Mouse (Mus musculus) hindbrain, embryonic 14.5 days (tissue): Measurements from ENCODE around the gene Zfp366. TPM values are rescaled to one million over a fixed set of nuclear protein-coding genes. Genes with fewer than 3 reads are reported as not detected.

ENCODE experiments used
- ATAC-seq: fragments of 200-750 bp; cut with Nextera tagmentation; 2 replicates; pipeline ENCODE4 v1.8.0; 2017; ENCODE audit warnings: moderate number of reproducible peaks, mild to moderate bottlenecking, moderate TSS enrichment, moderate library complexity; ENCODE audit not compliant: low FRiP score
- DNase-seq: peaks from one replicate; pipeline ENCODE4 v3.0.0-alpha.2; 2015; ENCODE audit warnings: low spot score
- H3K27ac ChIP-seq: fragments of 300-500 bp; sonication (generic); 2 replicates; pipeline ENCODE4 v1.5.1; 2014; ENCODE audit warnings: mild to moderate bottlenecking, moderate library complexity
- H3K27me3 ChIP-seq: fragments of 300-500 bp; sonication (generic); 2 replicates; pipeline ENCODE4 v1.6.1; 2014; ENCODE audit warnings: mild to moderate bottlenecking, low read length, mixed read lengths; ENCODE audit not compliant: control insufficient read depth, insufficient read depth
- H3K36me3 ChIP-seq: fragments of 300-500 bp; sonication (generic); replicated peaks from 2 replicates; pipeline ENCODE4 v1.6.1; 2014; ENCODE audit not compliant: control insufficient read depth, insufficient read depth
- H3K4me1 ChIP-seq: fragments of 300-500 bp; sonication (generic); replicated peaks from 2 replicates; pipeline ENCODE4 v1.6.1; 2014; ENCODE audit warnings: antibody characterized with exemption, low read length, mixed read lengths; ENCODE audit not compliant: control insufficient read depth, insufficient read depth
- H3K4me2 ChIP-seq: fragments of 300-500 bp; sonication (generic); replicated peaks from 2 replicates; pipeline ENCODE4 v1.6.1; 2014; ENCODE audit warnings: mild to moderate bottlenecking, moderate library complexity
- H3K4me3 ChIP-seq: fragments of 300-500 bp; sonication (generic); replicated peaks from 2 replicates; pipeline ENCODE4 v1.5.1; 2014; ENCODE audit warnings: mild to moderate bottlenecking, low read length
- H3K9ac ChIP-seq: fragments of 300-500 bp; sonication (generic); 2 replicates; pipeline ENCODE4 v1.6.1; 2014
- H3K9me3 ChIP-seq: fragments of 300-500 bp; sonication (generic); 2 replicates; pipeline ENCODE4 v1.6.1; 2016; ENCODE audit warnings: low read length; ENCODE audit not compliant: control insufficient read depth
- WGBS: fragments of 180-500 bp; shearing (Covaris S2); extraction: QIAGEN DNeasy Blood & Tissue Kit; methylation state at CpG from one replicate; pipeline ENCODE4 v1.1.7; 2014; 5-methylcytosine and 5-hydroxymethylcytosine counted together
- polyA plus RNA-seq: library from polyadenylated mRNA; unstranded; fragments of >200 nt; fragmentation: Nextera tagmentation; extraction: Ambion mirVana; gene quantifications from 2 replicates; pipeline ENCODE4 v1.2.1, GENCODE M21; 2014

Zfp366 gene
- polyA plus RNA-seq, 1 experiment from 2014 or later, result 1.3 TPM

DNA sequence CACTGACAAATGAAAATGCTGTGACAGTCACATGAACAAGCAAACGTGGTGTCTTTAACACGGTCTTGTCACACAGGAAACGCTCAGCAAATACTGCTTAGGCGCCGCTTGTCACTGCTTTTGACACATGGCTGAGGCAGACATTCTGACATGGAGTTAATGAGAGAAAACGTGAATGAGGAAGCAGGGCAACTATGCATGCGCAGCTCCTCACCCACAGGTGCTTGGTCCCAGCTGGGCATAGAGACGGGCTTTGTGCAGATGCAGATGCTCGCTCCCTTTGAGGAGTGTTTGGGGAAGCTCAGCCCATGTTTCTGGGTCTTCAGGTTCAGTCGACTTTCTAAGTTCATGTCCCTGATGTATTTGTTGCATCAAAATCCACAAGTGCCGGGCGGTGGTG, 11.7 kb downstream of the Zfp366 start:
- H3K36me3 ChIP-seq, result no peaks in the 10 kb centered on the region
- WGBS, result 68% methylated on average over 12 of the region's 12 CpGs

DNA sequence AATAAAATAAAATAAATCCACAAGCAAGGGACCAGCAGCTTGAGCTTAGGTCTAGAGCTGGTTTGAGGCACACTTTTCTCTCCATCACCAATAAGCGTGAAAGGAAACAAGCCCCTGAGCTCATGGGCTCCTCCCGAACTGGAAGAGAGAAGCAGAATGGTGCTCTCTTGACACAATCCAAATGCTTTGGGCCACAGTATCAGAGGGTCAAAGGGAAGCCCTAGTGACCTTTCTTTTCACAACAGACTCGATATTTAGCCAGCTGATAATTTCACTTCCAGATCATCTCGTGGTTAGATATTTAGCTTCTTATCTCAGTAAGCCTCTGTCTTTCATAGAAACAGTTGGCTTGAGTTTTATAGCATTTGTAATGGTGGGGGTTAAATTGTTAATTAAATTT, 12.2 kb downstream of the Zfp366 start:
- Histone ChIP-seq H3K36me3 (no peaks in the 10 kb centered on the region), H3K4me1 (no peaks in the 10 kb centered on the region), H3K4me2 (no peak overlapping the region), H3K9ac (no peak overlapping the region), H3K27me3 (no peaks in the 10 kb centered on the region), H3K9me3 (no peaks in the 10 kb centered on the region), H3K4me3 (no peak overlapping the region), H3K27ac (no peak overlapping the region)
- no peak for ATAC-seq
- 77% methylated on average over 4 of the region's 4 CpGs for WGBS
- no peak for DNase-seq

More for the DNA sequence above, 11.7 kb downstream of the Zfp366 start:
- no peak for DNase-seq
- H3K4me3 ChIP-seq, result no peak overlapping the region
- no peak overlapping the region for H3K27ac ChIP-seq
- H3K9ac ChIP-seq, result no peak overlapping the region
- no peaks in the 10 kb centered on the region for H3K27me3 ChIP-seq
- no peaks in the 10 kb centered on the region for H3K4me1 ChIP-seq
- no peak for ATAC-seq
- H3K9me3 ChIP-seq, result no peaks in the 10 kb centered on the region
- H3K4me2 ChIP-seq, result no peak overlapping the region

DNA sequence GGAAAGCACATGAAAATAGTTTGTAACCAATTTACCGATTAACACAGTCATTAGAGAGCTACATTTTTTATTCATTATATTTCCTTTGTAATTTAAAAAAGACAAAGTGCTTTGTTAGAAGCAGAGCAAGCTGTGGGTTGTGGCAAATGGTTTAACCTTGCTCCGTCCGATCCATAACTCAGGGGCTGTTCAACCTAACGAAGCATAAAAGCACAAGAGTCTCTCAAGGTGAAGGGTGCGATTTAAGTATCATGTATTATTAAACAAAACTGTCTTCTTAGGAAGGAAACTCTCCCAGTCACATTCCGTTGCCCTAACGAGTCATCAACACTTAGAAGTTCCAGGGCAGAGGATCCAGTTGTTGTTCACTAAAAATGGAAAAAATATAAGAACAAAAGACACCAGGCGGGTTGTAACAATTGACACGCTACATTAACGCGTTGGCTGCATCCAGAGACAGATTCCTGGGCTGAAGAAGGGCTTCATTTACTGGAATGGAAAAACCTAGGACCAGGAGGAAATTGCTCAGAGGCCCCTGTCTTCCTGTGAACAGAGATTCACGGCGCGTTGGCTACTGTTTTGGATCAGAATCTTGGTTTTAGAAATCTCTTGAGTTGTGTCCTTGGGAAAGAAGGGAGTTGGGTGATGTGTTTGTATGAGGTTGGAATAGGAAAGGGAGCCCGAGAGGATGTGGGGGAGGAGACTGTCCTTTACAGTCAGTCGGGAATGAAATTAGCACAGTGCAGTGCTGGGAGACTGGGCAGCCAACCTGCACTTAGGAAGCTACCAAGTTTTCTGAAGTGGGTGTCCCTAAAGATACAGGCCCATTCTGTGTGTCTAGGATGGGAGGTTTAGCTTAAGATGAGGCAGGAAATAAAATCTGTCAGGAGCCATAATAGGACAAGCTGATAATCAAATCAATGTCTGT, 17.3 kb downstream of the Zfp366 start:
- H3K27ac ChIP-seq, result no peak overlapping the region
- no peaks in the 10 kb centered on the region for H3K9me3 ChIP-seq
- no peak for DNase-seq
- 66% methylated on average over 16 of the region's 16 CpGs for WGBS
- H3K36me3 ChIP-seq, result no peaks in the 10 kb centered on the region
- ATAC-seq, result no peak
- no peak overlapping the region for H3K9ac ChIP-seq
- no peaks in the 10 kb centered on the region for H3K4me1 ChIP-seq
- no peak overlapping the region for H3K4me3 ChIP-seq
- H3K27me3 ChIP-seq, result no peaks in the 10 kb centered on the region
- no peak overlapping the region for H3K4me2 ChIP-seq

DNA sequence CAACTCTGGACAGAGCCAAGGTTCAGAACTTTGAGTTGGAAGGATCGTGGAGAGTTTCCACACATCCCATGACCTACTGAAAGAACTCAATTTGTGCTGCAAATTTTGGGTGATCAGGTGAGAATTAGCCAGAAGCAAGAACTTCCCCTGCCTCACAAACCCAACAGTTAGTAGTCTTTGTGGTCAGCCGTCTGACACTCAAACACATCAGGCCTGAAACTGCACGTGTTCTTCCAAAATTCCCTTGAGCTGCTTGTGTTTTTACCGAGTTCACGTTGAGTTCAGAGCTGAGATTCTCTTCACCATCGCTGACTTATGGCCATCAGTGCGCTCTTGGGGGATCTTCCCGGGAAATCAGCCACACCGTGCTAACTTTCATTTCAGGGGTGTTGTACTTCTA, 22.6 kb downstream of the Zfp366 start:
- no peak overlapping the region for H3K4me3 ChIP-seq
- DNase-seq (no peak), ATAC-seq (no peak)
- H3K27ac ChIP-seq, result no peak overlapping the region
- no peak overlapping the region for H3K9ac ChIP-seq
- no peak overlapping the region for H3K4me2 ChIP-seq
- no peaks in the 10 kb centered on the region for H3K9me3 ChIP-seq
- H3K27me3 ChIP-seq, result no peaks in the 10 kb centered on the region
- WGBS, result 97% methylated on average over 9 of the region's 9 CpGs
- no peaks in the 10 kb centered on the region for H3K36me3 ChIP-seq
- H3K4me1 ChIP-seq, result no peaks in the 10 kb centered on the region

GRCm38 (mm10) chr13:99209859-99210258, 25.2 kb downstream of the Zfp366 start:
- no peak overlapping the region for H3K9ac ChIP-seq
- H3K4me3 ChIP-seq, result no peak overlapping the region
- WGBS, result 87% methylated on average over 5 of the region's 5 CpGs
- no peak overlapping the region for H3K27ac ChIP-seq
- DNase-seq, result no peak
- H3K9me3 ChIP-seq, result no peaks in the 10 kb centered on the region
- no peak for ATAC-seq
- no peak overlapping the region for H3K4me2 ChIP-seq
- no peaks in the 10 kb centered on the region for H3K4me1 ChIP-seq
- no peaks in the 10 kb centered on the region for H3K36me3 ChIP-seq
- no peaks in the 10 kb centered on the region for H3K27me3 ChIP-seq

GRCm38 (mm10) chr13:99210837-99211236, 26.2 kb downstream of the Zfp366 start:
- no peak overlapping the region for H3K9ac ChIP-seq
- DNase-seq (no peak), ATAC-seq (no peak)
- H3K27ac ChIP-seq, result no peak overlapping the region
- H3K4me1 ChIP-seq, result no peaks in the 10 kb centered on the region
- H3K9me3 ChIP-seq, result no peaks in the 10 kb centered on the region
- WGBS, result 89% methylated on average over 5 of the region's 5 CpGs
- H3K27me3 ChIP-seq, result no peaks in the 10 kb centered on the region
- no peak overlapping the region for H3K4me2 ChIP-seq
- no peak overlapping the region for H3K4me3 ChIP-seq
- H3K36me3 ChIP-seq, result no peaks in the 10 kb centered on the region

DNA sequence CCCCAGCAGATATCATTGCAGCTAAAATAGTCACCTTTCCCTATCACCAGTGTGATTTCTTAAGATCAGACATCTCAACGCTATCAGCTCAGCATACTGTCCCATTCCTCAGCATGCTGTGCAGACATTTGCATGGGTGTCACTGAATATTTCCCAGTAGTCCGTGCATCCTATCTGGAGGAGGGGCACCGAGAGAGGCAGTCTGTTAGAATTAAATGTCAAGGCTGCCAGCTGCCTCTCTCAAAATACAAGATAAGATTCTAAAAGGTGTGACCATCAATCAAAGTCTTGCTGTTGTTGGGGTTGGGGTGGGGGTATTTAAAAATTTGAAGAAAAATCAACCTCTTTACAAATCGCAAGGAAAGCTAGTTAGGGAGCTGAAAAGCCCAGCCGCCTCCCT, 28.4 kb downstream of the Zfp366 start:
- Histone ChIP-seq H3K27ac (no peak overlapping the region), H3K9me3 (no peaks in the 10 kb centered on the region), H3K9ac (no peak overlapping the region), H3K4me2 (no peak overlapping the region), H3K4me3 (no peak overlapping the region), H3K4me1 (no peaks in the 10 kb centered on the region), H3K27me3 (no peaks in the 10 kb centered on the region), H3K36me3 (no peaks in the 10 kb centered on the region)
- ATAC-seq, result no peak
- WGBS, result 70% methylated on average over 5 of the region's 5 CpGs
- no peak for DNase-seq

DNA sequence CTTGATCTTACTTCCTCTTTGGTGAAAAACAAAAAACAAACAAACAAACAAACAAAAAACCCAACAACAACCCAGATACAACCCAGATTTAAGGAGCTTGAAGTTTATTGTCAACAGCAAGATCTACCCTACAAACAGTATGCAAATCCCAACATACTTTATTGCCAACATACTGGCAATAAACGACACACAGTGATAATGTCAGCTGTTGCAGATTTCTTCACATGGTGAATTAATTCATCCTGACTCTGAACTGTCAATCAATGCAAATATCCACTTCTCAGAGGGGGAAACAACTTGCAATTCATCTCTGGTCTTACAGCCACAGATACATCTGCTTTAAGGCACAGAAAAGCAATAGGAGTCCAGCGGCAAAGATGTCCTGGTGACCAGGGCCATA, 31.4 kb downstream of the Zfp366 start:
- Histone ChIP-seq H3K4me2 (no peak overlapping the region), H3K27ac (no peak overlapping the region), H3K27me3 (no peaks in the 10 kb centered on the region), H3K9ac (no peak overlapping the region), H3K36me3 (no peaks in the 10 kb centered on the region), H3K9me3 (no peaks in the 10 kb centered on the region), H3K4me3 (no peak overlapping the region), H3K4me1 (no peaks in the 10 kb centered on the region)
- 50% methylated on average over 2 of the region's 2 CpGs for WGBS
- DNase-seq, result no peak
- ATAC-seq, result no peak

DNA sequence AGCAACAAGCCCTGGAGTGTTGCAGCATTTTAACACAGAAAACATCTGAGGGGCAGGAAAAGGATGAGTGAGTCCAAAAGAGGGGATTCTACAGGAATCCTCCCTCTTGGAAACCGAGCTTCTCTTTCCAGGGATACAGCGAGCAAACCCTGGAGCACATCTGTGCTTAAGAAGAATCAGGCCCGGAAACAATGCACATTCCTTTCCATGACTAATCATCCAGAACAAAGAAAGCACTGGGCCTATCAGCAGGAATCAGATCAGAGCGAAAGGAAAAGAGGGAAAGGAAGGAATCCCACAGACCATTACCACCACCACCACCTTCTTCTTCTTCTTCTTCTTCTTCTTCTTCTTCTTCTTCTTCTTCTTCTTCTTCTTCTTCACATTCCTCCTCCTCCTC, 33.4 kb downstream of the Zfp366 start:
- H3K27me3 ChIP-seq, result no peaks in the 10 kb centered on the region
- ATAC-seq, result no peak
- no peaks in the 10 kb centered on the region for H3K36me3 ChIP-seq
- no peak for DNase-seq
- no peak overlapping the region for H3K9ac ChIP-seq
- H3K4me1 ChIP-seq, result no peaks in the 10 kb centered on the region
- WGBS, result 10% methylated on average over 4 of the region's 4 CpGs
- H3K9me3 ChIP-seq, result no peaks in the 10 kb centered on the region
- H3K4me2 ChIP-seq, result no peak overlapping the region
- no peak overlapping the region for H3K4me3 ChIP-seq
- H3K27ac ChIP-seq, result no peak overlapping the region
